Mouse (Mus musculus): ENCODE results near the gene Nfia. TPM values are rescaled to one million over a fixed set of nuclear protein-coding genes. Genes with fewer than 3 reads are reported as not detected.

Gene Nfia
- polyA plus RNA-seq, 1 experiment from 2014 or later, result 26.6 TPM

DNA sequence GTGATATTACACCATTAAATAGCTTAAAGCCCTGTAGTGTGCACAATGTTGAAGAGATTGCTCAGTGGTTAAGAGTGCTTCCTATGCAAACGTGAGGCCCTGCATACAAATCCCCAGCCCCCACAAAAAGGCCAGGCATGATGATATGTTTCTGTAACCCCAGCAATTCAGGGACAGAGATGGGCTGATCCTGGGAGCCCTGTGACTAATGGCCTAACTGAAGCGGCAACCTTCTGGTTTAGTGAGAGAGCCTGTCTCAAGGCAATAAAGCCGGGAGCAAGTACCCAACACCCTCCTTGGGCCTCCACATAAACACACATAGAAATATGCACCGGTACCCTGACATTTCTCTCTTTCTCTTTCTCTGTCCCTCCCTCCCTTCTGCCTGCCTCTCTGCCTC lies 153.1 kb downstream of the Nfia start:
- Histone ChIP-seq H3K4me2 (ENCODE audit: low read length) (no peak overlapping the region), H3K9ac (ENCODE audit: low read depth, low read length) (0 out of 2 replicates have a peak overlapping the region, but pooled peaks have one; percentile 20), H3K36me3 (ENCODE audit: control insufficient read depth, insufficient read depth, low read length) (no peaks in the 10 kb centered on the region), H3K27me3 (ENCODE audit: control insufficient read depth, insufficient read depth, low read depth, low read length) (no peaks in the 10 kb centered on the region), H3K27ac (ENCODE audit: low read length) (0 out of 2 replicates have a peak overlapping the region, but pooled peaks have one; percentile 32), H3K4me1 (ENCODE audit: control insufficient read depth, insufficient read depth, low read length) (peaks cover 14% of the 10 kb centered on the region), H3K4me3 (ENCODE audit: low read depth, low read length) (no peak overlapping the region), H3K9me3 (replicated peaks; ENCODE audit: control insufficient read depth, low read length, poor library complexity, severe bottlenecking) (no peaks in the 10 kb centered on the region)
- WGBS, result 51% methylated on average over 4 of the region's 4 CpGs
- no peak for ATAC-seq

DNA sequence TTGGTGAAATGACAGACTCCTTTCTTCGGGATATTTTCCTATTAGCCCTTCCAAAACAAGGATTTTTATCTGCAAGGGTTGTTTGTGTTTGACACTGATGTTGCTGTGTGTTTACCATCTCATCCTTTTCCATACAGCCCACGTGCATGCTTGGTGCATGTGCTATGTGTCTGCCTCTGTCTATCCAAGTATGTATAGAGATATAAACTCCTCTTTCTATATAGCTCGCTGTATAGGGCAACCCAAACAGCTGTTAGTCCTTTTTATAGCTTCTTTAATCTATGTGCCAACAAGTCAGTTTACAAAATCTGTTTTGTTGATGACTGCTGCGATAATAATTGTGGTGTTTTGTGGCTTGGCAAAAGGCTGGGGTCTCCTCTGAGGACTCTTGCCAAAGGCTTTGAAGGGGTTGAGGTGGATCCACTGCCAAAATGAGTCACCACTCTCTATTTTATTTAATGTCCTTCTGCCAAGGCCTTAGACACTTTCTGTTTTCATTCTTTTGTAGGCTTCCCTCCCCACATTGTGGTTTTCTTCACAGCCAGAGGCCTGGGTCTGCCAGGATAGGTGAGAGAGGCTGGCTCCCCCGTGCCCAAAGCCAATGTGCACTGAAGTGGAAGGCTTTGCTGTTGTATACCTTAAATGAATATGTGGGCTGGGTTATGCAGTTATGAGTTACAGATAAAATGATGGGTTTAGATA lies 154.2 kb downstream of the Nfia start:
- H3K9ac ChIP-seq (ENCODE audit: low read depth, low read length), result no peak overlapping the region
- H3K27me3 ChIP-seq (ENCODE audit: control insufficient read depth, insufficient read depth, low read depth, low read length), result no peaks in the 10 kb centered on the region
- ATAC-seq, result peak; percentile 37; the same call in 1 of the 2 replicates
- no peaks in the 10 kb centered on the region for H3K36me3 ChIP-seq (ENCODE audit: control insufficient read depth, insufficient read depth, low read length)
- peak overlapping the region; percentile 1; the same call in 1 of the 2 replicates for H3K27ac ChIP-seq (ENCODE audit: low read length)
- H3K4me2 ChIP-seq (ENCODE audit: low read length), result no peak overlapping the region
- WGBS, result 60% methylated on average over 5 of the region's 5 CpGs
- H3K4me1 ChIP-seq (ENCODE audit: control insufficient read depth, insufficient read depth, low read length), result peaks cover 12% of the 10 kb centered on the region
- no peaks in the 10 kb centered on the region for H3K9me3 ChIP-seq (replicated peaks; ENCODE audit: control insufficient read depth, low read length, poor library complexity, severe bottlenecking)
- no peak overlapping the region for H3K4me3 ChIP-seq (ENCODE audit: low read depth, low read length)

DNA sequence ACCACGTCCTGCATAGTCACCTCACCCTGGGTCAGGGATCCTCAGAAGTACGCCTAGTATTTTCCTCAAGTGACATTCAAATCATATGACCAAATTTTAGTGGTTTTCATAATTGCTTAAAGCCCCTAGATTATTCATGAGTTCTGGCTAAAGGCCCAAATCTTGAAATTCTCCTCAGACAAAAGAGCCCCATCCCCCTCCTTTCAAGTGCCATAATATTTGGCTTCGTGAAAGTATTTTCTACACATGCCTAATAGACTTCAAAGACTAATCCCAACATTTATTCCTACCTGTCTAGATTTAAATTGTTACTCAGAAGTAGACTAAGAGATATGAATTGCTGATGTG lies 154.7 kb downstream of the Nfia start:
- no peak overlapping the region for H3K4me2 ChIP-seq (ENCODE audit: low read length)
- 51% methylated on average over 3 of the region's 3 CpGs for WGBS
- no peak overlapping the region for H3K4me3 ChIP-seq (ENCODE audit: low read depth, low read length)
- H3K27me3 ChIP-seq (ENCODE audit: control insufficient read depth, insufficient read depth, low read depth, low read length), result no peaks in the 10 kb centered on the region
- H3K36me3 ChIP-seq (ENCODE audit: control insufficient read depth, insufficient read depth, low read length), result no peaks in the 10 kb centered on the region
- no peak overlapping the region for H3K9ac ChIP-seq (ENCODE audit: low read depth, low read length)
- H3K9me3 ChIP-seq (replicated peaks; ENCODE audit: control insufficient read depth, low read length, poor library complexity, severe bottlenecking), result no peaks in the 10 kb centered on the region
- no peak overlapping the region; the same call in 1 of the 2 replicates for H3K27ac ChIP-seq (ENCODE audit: low read length)
- peaks cover 12% of the 10 kb centered on the region for H3K4me1 ChIP-seq (ENCODE audit: control insufficient read depth, insufficient read depth, low read length)
- ATAC-seq, result no peak

DNA sequence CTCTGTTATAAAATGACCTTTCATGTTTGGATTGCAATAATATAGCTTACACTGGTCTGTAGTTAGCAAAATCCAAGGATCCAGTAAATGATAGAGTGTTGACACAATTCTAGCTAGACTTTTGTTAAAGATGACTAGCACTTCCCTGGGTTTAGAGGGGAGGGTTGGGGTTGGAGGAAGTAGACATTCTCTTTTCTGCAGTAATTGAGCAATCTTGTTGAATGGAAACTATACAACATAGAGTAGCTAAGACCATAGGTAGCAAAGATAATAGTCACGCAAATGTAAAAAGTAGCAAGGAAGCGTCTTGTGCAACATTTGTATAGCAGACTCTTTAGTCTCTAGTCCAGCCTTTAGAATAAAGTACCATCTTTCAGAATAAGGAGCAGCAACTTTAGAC lies 163.8 kb downstream of the Nfia start:
- 91% methylated on average over 2 of the region's 2 CpGs for WGBS
- ATAC-seq, result no peak
- no peaks in the 10 kb centered on the region for H3K9me3 ChIP-seq (replicated peaks; ENCODE audit: control insufficient read depth, low read length, poor library complexity, severe bottlenecking)

DNA sequence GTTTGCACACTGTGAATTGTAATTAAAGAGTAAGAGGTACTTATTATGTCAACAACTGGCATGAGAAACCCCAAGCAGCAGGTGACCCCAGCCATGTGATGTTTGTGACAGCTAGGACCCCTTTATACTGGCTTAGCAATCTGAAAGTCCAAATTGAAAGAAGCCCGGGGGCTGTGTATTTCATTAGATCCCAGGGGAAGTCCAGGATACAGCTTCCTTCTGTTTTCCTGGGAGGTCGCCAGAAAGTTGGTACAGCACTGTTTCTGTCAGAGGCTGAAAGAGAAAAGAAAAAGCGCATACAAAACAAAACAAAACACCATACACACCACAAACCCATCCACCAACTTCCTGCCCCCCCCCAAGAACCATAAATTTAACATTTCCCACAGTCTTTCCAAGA lies 164.4 kb downstream of the Nfia start:
- Histone ChIP-seq H3K27me3 (ENCODE audit: control insufficient read depth, insufficient read depth, low read depth, low read length) (no peaks in the 10 kb centered on the region), H3K4me1 (ENCODE audit: control insufficient read depth, insufficient read depth, low read length) (no peaks in the 10 kb centered on the region), H3K36me3 (ENCODE audit: control insufficient read depth, insufficient read depth, low read length) (no peaks in the 10 kb centered on the region), H3K9ac (ENCODE audit: low read depth, low read length) (no peak overlapping the region), H3K4me2 (ENCODE audit: low read length) (no peak overlapping the region), H3K9me3 (replicated peaks; ENCODE audit: control insufficient read depth, low read length, poor library complexity, severe bottlenecking) (no peaks in the 10 kb centered on the region), H3K27ac (ENCODE audit: low read length) (no peak overlapping the region), H3K4me3 (ENCODE audit: low read depth, low read length) (no peak overlapping the region)
- ATAC-seq, result 0 out of 2 replicates have a peak, but pooled peaks have one; percentile 39
- 36% methylated on average over 3 of the region's 3 CpGs for WGBS

More for the DNA sequence above, 163.8 kb downstream of the Nfia start:
- H3K4me2 ChIP-seq (ENCODE audit: low read length), result no peak overlapping the region
- H3K27ac ChIP-seq (ENCODE audit: low read length), result 0 out of 2 replicates have a peak overlapping the region, but pooled peaks have one; percentile 7
- no peak overlapping the region for H3K9ac ChIP-seq (ENCODE audit: low read depth, low read length)
- no peaks in the 10 kb centered on the region for H3K36me3 ChIP-seq (ENCODE audit: control insufficient read depth, insufficient read depth, low read length)
- H3K4me1 ChIP-seq (ENCODE audit: control insufficient read depth, insufficient read depth, low read length), result no peaks in the 10 kb centered on the region
- no peak overlapping the region for H3K4me3 ChIP-seq (ENCODE audit: low read depth, low read length)
- no peaks in the 10 kb centered on the region for H3K27me3 ChIP-seq (ENCODE audit: control insufficient read depth, insufficient read depth, low read depth, low read length)

DNA sequence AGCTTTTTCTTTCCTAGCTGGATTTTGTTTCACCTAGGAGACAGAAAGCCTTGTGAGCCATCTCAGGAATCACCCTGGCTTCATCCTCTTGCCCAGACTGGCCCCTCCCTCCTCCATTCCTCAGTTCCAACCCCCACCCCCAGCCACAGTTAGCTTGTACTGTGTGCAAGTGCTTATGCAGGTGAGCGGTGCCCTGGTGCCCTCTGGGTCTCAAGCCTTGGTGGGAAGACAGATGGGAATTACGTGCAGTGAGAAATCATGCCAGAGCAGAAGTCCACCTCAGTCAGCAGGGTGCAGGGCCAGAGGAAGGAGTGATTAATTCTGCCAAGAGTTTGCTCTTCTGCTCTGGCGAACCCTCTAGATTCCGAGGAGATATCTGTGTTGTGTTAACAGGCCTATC lies 167.0 kb downstream of the Nfia start:
- Histone ChIP-seq H3K27me3 (ENCODE audit: control insufficient read depth, insufficient read depth, low read depth, low read length) (no peaks in the 10 kb centered on the region), H3K36me3 (ENCODE audit: control insufficient read depth, insufficient read depth, low read length) (no peaks in the 10 kb centered on the region), H3K9me3 (replicated peaks; ENCODE audit: control insufficient read depth, low read length, poor library complexity, severe bottlenecking) (no peaks in the 10 kb centered on the region), H3K4me1 (ENCODE audit: control insufficient read depth, insufficient read depth, low read length) (no peaks in the 10 kb centered on the region), H3K9ac (ENCODE audit: low read depth, low read length) (no peak overlapping the region), H3K4me2 (ENCODE audit: low read length) (no peak overlapping the region), H3K4me3 (ENCODE audit: low read depth, low read length) (no peak overlapping the region), H3K27ac (ENCODE audit: low read length) (no peak overlapping the region)
- no peak for ATAC-seq
- WGBS, result 65% methylated on average over 4 of the region's 4 CpGs

DNA sequence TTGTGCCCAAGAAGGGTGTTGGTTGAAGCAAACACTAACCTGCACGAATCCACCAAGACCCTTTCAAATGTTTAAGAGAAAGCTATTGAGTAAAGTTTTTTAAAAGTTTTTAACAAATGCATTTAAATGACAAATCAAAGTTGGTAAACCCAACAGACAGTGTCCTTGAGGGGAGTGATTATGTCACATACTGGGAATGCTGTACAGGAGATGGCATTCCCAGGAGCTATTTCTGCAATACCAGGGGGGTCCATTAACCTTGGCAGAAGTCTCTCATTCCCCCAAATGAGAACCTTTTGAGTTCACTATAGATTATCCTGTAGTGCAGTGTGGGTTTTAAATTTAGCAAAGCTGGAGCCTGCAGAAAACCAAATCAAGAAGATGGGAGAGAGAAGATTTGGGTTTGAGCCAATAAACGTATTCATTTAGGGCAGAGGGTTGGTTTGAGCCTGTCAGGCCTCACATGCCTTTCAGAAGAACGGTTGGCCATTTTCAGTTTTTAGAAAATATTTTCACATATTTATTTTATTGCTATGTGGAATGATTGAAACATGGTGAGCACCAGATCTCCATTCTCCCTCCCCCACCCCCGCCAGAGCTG lies 167.5 kb downstream of the Nfia start:
- no peaks in the 10 kb centered on the region for H3K4me1 ChIP-seq (ENCODE audit: control insufficient read depth, insufficient read depth, low read length)
- no peaks in the 10 kb centered on the region for H3K36me3 ChIP-seq (ENCODE audit: control insufficient read depth, insufficient read depth, low read length)
- no peak overlapping the region for H3K27ac ChIP-seq (ENCODE audit: low read length)
- H3K4me2 ChIP-seq (ENCODE audit: low read length), result no peak overlapping the region
- H3K9ac ChIP-seq (ENCODE audit: low read depth, low read length), result no peak overlapping the region
- no peak for ATAC-seq
- no peaks in the 10 kb centered on the region for H3K9me3 ChIP-seq (replicated peaks; ENCODE audit: control insufficient read depth, low read length, poor library complexity, severe bottlenecking)
- no peaks in the 10 kb centered on the region for H3K27me3 ChIP-seq (ENCODE audit: control insufficient read depth, insufficient read depth, low read depth, low read length)
- H3K4me3 ChIP-seq (ENCODE audit: low read depth, low read length), result no peak overlapping the region
- 79% methylated on average over 4 of the region's 4 CpGs for WGBS

DNA sequence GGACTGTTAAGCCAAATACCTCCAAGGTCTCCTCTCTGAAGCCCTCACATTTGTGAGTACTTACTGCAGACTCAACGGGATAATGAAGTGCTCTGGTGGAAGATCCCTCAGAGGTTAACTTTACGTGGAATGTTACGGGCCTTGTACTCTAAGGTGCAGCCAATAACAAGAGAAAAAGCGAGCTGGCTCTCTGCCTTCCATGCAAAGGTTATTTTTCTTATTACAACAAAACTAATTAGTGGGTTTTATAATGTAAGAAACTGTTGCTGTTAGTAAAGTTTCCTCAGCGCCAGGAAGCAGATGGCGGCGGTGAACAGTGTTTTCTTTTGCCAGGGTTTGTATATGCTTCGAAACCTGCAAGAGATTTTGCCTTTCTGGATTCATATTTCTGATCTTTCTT lies 169.1 kb downstream of the Nfia start:
- Histone ChIP-seq H3K4me2 (ENCODE audit: low read length) (no peak overlapping the region), H3K4me1 (ENCODE audit: control insufficient read depth, insufficient read depth, low read length) (no peaks in the 10 kb centered on the region), H3K27me3 (ENCODE audit: control insufficient read depth, insufficient read depth, low read depth, low read length) (no peaks in the 10 kb centered on the region), H3K27ac (ENCODE audit: low read length) (no peak overlapping the region), H3K36me3 (ENCODE audit: control insufficient read depth, insufficient read depth, low read length) (no peaks in the 10 kb centered on the region), H3K9me3 (replicated peaks; ENCODE audit: control insufficient read depth, low read length, poor library complexity, severe bottlenecking) (no peaks in the 10 kb centered on the region), H3K4me3 (ENCODE audit: low read depth, low read length) (no peak overlapping the region), H3K9ac (ENCODE audit: low read depth, low read length) (no peak overlapping the region)
- ATAC-seq, result no peak
- WGBS, result 87% methylated on average over 8 of the region's 8 CpGs

DNA sequence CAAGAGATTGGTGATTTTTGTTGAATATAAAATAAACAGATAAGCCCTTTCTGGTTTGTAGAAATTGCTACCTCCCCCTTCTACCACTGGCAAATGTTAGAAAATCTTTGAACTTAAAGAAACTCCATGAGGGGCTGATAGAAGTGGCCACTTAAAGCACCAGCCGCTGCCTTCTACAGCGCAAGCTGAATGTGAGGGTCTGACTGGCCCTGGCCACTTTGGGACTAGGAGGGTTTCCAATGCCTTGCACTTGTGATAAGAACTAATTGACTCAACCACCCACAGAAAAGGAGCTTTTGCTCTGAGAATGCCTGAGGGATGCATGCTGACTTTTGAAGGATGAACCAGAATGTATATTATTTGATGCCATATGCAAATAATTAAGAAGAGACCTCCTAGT lies 171.8 kb downstream of the Nfia start:
- Histone ChIP-seq H3K4me1 (ENCODE audit: control insufficient read depth, insufficient read depth, low read length) (peaks cover 6% of the 10 kb centered on the region), H3K9ac (ENCODE audit: low read depth, low read length) (no peak overlapping the region), H3K27me3 (ENCODE audit: control insufficient read depth, insufficient read depth, low read depth, low read length) (no peaks in the 10 kb centered on the region), H3K27ac (ENCODE audit: low read length) (no peak overlapping the region), H3K4me2 (ENCODE audit: low read length) (no peak overlapping the region), H3K9me3 (replicated peaks; ENCODE audit: control insufficient read depth, low read length, poor library complexity, severe bottlenecking) (no peaks in the 10 kb centered on the region), H3K36me3 (ENCODE audit: control insufficient read depth, insufficient read depth, low read length) (no peaks in the 10 kb centered on the region), H3K4me3 (ENCODE audit: low read depth, low read length) (no peak overlapping the region)
- ATAC-seq, result no peak
- 58% methylated on average over 2 of the region's 2 CpGs for WGBS

Measured in midbrain, embryonic 16.5 days (tissue).